Mouse (Mus musculus) bone marrow, adult 2 months (tissue): ENCODE data around the gene Txnrd2.

Experiments
- CTCF ChIP-seq: fragments of 200-500 bp; IDR thresholded peaks from 2 replicates; pipeline ENCODE4 v1.5.1; 2011; ENCODE audit warnings: low read length, control low read depth; ENCODE audit not compliant: control insufficient read depth, insufficient read depth
- POLR2A ChIP-seq: fragments of 200-500 bp; IDR thresholded peaks from 2 replicates; pipeline ENCODE4 v1.6.1; 2011; ENCODE audit warnings: low read depth, mild to moderate bottlenecking, control low read depth, low read length, borderline replicate concordance; ENCODE audit not compliant: control insufficient read depth

- TF ChIP-seq POLR2A (no peak), CTCF (no peak)
Observed at GRCm38 (mm10) chr16:18416094-18416761, 10.0 kb upstream of the Txnrd2 start.
